Mouse (Mus musculus) midbrain, postnatal 0 days (tissue): ENCODE results near the gene Eln. TPM values are rescaled to one million over a fixed set of nuclear protein-coding genes. Genes with fewer than 3 reads are reported as not detected.
A peak's percentile ranks its signal among the peaks of the same experiment; 100 is the strongest.

ENCODE experiments used
- ATAC-seq: fragments of 200-750 bp; cut with Nextera tagmentation; 2 replicates; pipeline ENCODE4 v1.8.0; 2017; ENCODE audit warnings: moderate number of reproducible peaks, mild to moderate bottlenecking, moderate TSS enrichment, moderate library complexity; ENCODE audit not compliant: low FRiP score
- DNase-seq: peaks from one replicate; pipeline ENCODE4 v3.0.0-alpha.2; 2015; ENCODE audit warnings: low spot score
- H3K27ac ChIP-seq: fragments of 300-500 bp; sonication (generic); 2 replicates; pipeline ENCODE4 v1.5.1; 2014; ENCODE audit warnings: low read depth, mild to moderate bottlenecking, low read length, mixed read lengths
- H3K27me3 ChIP-seq: fragments of 300-500 bp; sonication (generic); 2 replicates; pipeline ENCODE4 v1.6.1; 2014; ENCODE audit warnings: low read length, control low read depth, mixed read lengths; ENCODE audit not compliant: insufficient read depth
- H3K36me3 ChIP-seq: fragments of 300-500 bp; sonication (generic); 2 replicates; pipeline ENCODE4 v1.6.1; 2014; ENCODE audit warnings: low read length, control low read depth, mixed read lengths; ENCODE audit not compliant: insufficient read depth
- H3K4me1 ChIP-seq: fragments of 300-500 bp; sonication (generic); 2 replicates; pipeline ENCODE4 v1.6.1; 2014; ENCODE audit warnings: mild to moderate bottlenecking, control low read depth, antibody characterized with exemption, low read length, mixed read lengths; ENCODE audit not compliant: insufficient read depth
- H3K4me2 ChIP-seq: fragments of 300-500 bp; sonication (generic); 2 replicates; pipeline ENCODE4 v1.6.1; 2014; ENCODE audit warnings: low read depth, mild to moderate bottlenecking, low read length, mixed read lengths; ENCODE audit not compliant: poor library complexity, severe bottlenecking
- H3K4me3 ChIP-seq: fragments of 300-500 bp; sonication (generic); 2 replicates; pipeline ENCODE4 v1.5.1; 2014; ENCODE audit warnings: low read depth, mild to moderate bottlenecking, low read length, moderate library complexity
- H3K9ac ChIP-seq: fragments of 300-500 bp; sonication (generic); replicated peaks from 2 replicates; pipeline ENCODE4 v1.6.1; 2014; ENCODE audit warnings: mild to moderate bottlenecking, low read length, moderate library complexity, mixed read lengths; ENCODE audit not compliant: poor library complexity, severe bottlenecking
- H3K9me3 ChIP-seq: fragments of 300-500 bp; sonication (generic); 2 replicates; pipeline ENCODE4 v1.6.1; 2016; ENCODE audit warnings: low read length, control low read depth
- CTCF ChIP-seq: IDR thresholded peaks from 2 replicates; pipeline ENCODE4 v1.5.1; 2016; ENCODE audit warnings: antibody characterized with exemption, mild to moderate bottlenecking
- WGBS: fragments of 180-500 bp; shearing (Covaris S2); extraction: QIAGEN DNeasy Blood & Tissue Kit; methylation state at CpG from one replicate; pipeline ENCODE4 v1.1.7; 2014; 5-methylcytosine and 5-hydroxymethylcytosine counted together
- polyA plus RNA-seq: library from polyadenylated mRNA; unstranded; fragments of >200 nt; fragmentation: Nextera tagmentation; extraction: Ambion mirVana; gene quantifications from 2 replicates; pipeline ENCODE4 v1.2.1, GENCODE M21; 2015
- total RNA-seq: library from RNA; depleted of rRNA; stranded (reverse); fragments of >200 nt; gene quantifications from 2 replicates; pipeline ENCODE4 v1.2.3, GENCODE M21; 2014

The Eln gene
- total and polyA plus RNA-seq, 2 experiments from 2014 or later, result 27.7 to 35.0 TPM

DNA sequence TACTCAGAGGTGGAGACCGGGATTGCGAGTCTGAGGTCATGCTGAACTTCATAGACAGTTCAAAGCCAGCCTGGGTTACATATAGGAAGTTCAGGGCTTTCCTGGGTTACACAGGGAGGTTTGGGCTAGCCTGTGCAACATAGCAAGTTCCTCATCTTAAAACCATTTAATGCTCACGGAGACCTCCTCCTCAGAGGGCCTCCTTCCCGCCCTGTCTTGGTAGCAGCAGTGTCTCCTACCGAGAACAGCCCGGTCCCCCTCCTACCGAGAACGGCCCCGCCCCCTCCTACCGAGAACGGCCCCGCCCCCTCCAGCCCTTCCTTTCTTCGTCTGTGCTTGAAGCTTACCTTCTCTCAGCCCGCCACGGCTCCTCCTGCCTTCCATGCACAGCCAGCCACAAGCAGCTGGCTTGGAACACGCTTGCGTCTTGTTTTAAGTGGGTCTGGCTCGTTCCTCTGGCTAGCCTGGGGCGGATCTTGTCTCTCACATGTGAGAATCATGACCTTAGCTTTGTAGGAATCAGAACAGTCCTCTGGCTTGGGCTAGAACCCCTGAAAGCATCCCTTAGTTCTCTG, 4.8 kb downstream of the Eln start:
- Histone ChIP-seq H3K36me3 (no peaks in the 10 kb centered on the region), H3K9me3 (no peaks in the 10 kb centered on the region), H3K4me2 (no peak overlapping the region), H3K4me1 (0 out of 2 replicates have a peak, but pooled peaks cover 6% of the 10 kb centered on the region), H3K27me3 (no peaks in the 10 kb centered on the region), H3K9ac (no peak overlapping the region), H3K27ac (no peak overlapping the region), H3K4me3 (no peak overlapping the region)
- ATAC-seq (no peak), DNase-seq (no peak)
- WGBS, result 16% methylated on average over 18 of the region's 19 CpGs
- TF ChIP-seq CTCF, result no peak

DNA sequence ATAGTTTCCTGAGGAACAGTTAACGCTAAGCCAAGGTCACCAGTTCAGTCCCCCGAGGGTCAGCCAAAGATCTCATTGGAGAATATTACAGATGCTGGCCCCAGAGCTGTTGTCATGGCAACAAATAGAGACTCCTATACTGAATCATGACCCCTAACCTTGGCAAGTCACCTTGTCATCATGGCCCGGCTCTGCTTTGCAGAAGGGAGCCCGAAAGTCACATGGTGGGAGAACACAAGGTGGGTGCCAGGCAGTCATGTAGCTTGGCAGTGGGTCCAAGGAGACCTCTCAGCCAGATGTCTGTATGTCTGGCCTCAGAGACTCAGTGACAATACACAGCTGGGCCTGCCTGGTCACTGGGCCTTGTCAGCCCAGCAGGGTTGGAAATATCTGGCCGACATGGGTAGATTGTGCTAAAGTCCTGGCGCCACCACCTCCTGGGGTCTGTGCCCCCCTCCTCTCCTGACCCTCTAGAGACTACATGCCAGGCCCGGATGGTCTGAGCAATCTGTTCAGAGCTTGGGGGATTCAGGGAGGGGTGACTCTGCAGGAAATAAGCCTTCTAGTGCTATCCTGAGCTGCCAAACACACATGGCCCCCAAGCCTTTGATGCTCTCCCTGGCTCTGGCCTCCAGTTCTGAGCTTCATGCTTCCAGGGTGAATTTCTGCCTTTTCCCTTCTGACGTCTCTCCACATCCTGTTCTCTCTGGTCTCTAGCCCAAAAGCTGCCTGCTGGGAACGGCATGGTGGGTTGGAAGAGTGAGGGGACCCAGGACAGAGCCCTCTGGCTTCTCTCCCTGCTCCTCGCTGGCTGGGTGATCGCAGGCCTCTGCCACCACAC, 6.4 kb downstream of the Eln start:
- H3K9ac ChIP-seq, result no peak overlapping the region
- 42% methylated on average over 11 of the region's 11 CpGs for WGBS
- no peaks in the 10 kb centered on the region for H3K27me3 ChIP-seq
- H3K36me3 ChIP-seq, result no peaks in the 10 kb centered on the region
- no peak overlapping the region for H3K4me3 ChIP-seq
- no peaks in the 10 kb centered on the region for H3K9me3 ChIP-seq
- no peak overlapping the region for H3K27ac ChIP-seq
- no peak for ATAC-seq
- DNase-seq, result peak; percentile 31
- no peak for TF ChIP-seq CTCF
- no peak overlapping the region for H3K4me2 ChIP-seq
- no peaks in the 10 kb centered on the region for H3K4me1 ChIP-seq

DNA sequence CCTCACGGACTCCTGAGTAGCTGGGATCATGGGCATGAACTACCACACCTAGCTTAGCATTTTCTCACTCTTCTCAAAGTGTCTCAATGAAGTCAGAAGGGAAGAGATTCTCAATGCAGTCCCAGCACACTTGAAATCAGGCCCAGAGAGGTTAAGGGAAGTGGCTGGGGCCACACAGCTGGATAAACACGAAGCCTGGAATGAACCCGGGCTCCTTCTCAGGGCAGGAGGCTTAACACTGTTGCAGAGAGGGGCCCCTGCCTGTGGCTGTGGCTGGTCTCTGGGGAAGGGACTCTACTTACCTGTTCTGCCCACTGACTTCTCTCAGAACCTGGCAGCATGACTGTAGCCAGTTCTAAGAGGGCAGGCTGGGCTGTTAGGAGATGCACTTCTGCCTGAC, 7.2 kb downstream of the Eln start:
- Histone ChIP-seq H3K4me2 (no peak overlapping the region), H3K9me3 (no peaks in the 10 kb centered on the region), H3K4me3 (no peak overlapping the region), H3K27ac (no peak overlapping the region), H3K4me1 (no peaks in the 10 kb centered on the region), H3K9ac (no peak overlapping the region), H3K36me3 (no peaks in the 10 kb centered on the region), H3K27me3 (no peaks in the 10 kb centered on the region)
- whole genome bisulfite sequencing, result 59% methylated on average over 3 of the region's 3 CpGs
- ATAC-seq (no peak), DNase-seq (no peak)
- TF ChIP-seq CTCF, result no peak

DNA sequence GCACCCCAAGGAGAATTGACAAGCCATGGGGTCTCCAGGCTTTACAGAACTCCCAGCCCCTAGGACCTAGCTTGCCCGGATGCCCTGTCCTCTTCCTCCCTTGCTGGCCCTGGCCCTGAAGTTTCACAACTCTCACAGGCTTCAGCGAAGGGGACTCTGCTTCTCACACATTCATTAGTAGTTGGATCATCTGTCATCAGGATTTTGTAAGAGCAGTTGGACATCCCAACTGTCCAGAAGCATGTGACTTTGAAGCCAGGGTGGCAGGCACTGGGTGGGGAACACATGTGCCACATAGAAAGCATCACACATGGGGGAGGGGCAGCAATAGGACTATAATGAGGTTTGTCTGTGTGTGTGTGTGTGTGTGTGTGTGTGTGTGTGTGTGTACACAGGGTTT, 12.2 kb downstream of the Eln start:
- WGBS, result 86% methylated on average over 2 of the region's 2 CpGs

DNA sequence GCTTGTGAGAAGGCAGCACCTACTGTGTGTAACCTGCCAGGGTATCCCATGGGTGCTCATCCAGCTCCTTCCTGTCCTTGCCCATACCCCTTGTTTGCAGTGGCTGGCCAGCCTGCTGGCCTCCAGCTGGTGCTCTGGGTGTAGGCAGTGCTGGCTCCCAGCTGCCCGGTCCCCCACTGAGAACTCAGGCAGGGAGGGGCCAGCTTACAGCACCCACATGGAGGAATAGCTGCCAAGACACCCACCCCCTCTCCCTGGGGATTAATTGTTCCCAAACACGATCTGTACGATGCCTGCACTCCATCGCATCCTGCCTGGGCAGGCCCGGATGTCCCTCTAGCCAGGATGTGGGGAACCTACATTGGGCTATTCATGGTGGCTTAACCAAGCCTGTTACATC, 13.1 kb downstream of the Eln start:
- no peak overlapping the region for H3K4me2 ChIP-seq
- no peaks in the 10 kb centered on the region for H3K36me3 ChIP-seq
- H3K9me3 ChIP-seq, result no peaks in the 10 kb centered on the region
- H3K9ac ChIP-seq, result no peak overlapping the region
- no peaks in the 10 kb centered on the region for H3K4me1 ChIP-seq
- WGBS, result 69% methylated on average over 5 of the region's 5 CpGs
- no peak for TF ChIP-seq CTCF
- H3K4me3 ChIP-seq, result no peak overlapping the region
- DNase-seq (no peak), ATAC-seq (no peak)
- no peak overlapping the region for H3K27ac ChIP-seq
- H3K27me3 ChIP-seq, result no peaks in the 10 kb centered on the region

More for the DNA sequence above, 12.2 kb downstream of the Eln start:
- no peaks in the 10 kb centered on the region for H3K36me3 ChIP-seq
- H3K9ac ChIP-seq, result no peak overlapping the region
- no peak overlapping the region for H3K4me3 ChIP-seq
- H3K27ac ChIP-seq, result no peak overlapping the region
- no peaks in the 10 kb centered on the region for H3K4me1 ChIP-seq
- no peaks in the 10 kb centered on the region for H3K27me3 ChIP-seq
- DNase-seq (no peak), ATAC-seq (no peak)
- no peak overlapping the region for H3K4me2 ChIP-seq
- TF ChIP-seq CTCF, result no peak
- H3K9me3 ChIP-seq, result no peaks in the 10 kb centered on the region

DNA sequence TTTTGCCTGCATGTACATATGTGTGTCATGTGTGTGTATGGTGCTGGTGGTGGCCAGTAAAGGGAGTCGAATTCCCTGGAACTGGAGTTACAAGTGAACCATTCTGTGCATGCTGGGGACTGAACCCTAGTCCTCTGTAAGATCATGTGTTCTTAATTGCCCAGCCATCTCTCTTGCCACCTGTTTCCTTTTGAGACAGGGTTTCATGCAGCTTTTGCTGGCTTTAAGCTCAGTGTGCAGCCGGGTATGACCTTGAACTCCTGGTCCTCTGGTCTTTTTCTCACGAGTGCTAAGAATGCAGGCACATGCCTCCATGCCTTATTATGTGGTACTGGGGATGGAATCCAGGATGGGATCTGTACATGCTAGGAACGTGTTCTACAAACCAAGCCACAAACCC, 13.9 kb downstream of the Eln start:
- no peaks in the 10 kb centered on the region for H3K4me1 ChIP-seq

More for the DNA sequence above, 13.9 kb downstream of the Eln start:
- no peak for TF ChIP-seq CTCF
- Histone ChIP-seq H3K36me3 (no peaks in the 10 kb centered on the region), H3K4me2 (no peak overlapping the region), H3K27ac (no peak overlapping the region), H3K9me3 (no peaks in the 10 kb centered on the region), H3K4me3 (no peak overlapping the region), H3K27me3 (no peaks in the 10 kb centered on the region), H3K9ac (no peak overlapping the region)
- no peak for ATAC-seq
- 69% methylated on average over 4 of the region's 4 CpGs for WGBS
- DNase-seq, result no peak
